Mouse (Mus musculus) large intestine, adult 2 months (tissue): ENCODE results near the gene Prop1. TPM values are rescaled to one million over a fixed set of nuclear protein-coding genes. Genes with fewer than 3 reads are reported as not detected.

Source experiments
- DNase-seq: peaks from one replicate; pipeline ENCODE4 v3.0.0-alpha.2; 2012; ENCODE audit warnings: low read depth, low spot score
- WGBS: fragments of 180-500 bp; shearing (Covaris S2); methylation state at CpG from one replicate; pipeline ENCODE4 v1.1.7; 2018; 5-methylcytosine and 5-hydroxymethylcytosine counted together
- polyA plus RNA-seq: library from polyadenylated mRNA; depleted of rRNA; stranded (reverse); fragments of >200 nt; gene quantifications from 2 replicates; pipeline ENCODE4 v1.2.3, GENCODE M21; 2012; rRNA removed

Prop1 gene
- not detected in 2 replicates for polyA plus RNA-seq

DNA sequence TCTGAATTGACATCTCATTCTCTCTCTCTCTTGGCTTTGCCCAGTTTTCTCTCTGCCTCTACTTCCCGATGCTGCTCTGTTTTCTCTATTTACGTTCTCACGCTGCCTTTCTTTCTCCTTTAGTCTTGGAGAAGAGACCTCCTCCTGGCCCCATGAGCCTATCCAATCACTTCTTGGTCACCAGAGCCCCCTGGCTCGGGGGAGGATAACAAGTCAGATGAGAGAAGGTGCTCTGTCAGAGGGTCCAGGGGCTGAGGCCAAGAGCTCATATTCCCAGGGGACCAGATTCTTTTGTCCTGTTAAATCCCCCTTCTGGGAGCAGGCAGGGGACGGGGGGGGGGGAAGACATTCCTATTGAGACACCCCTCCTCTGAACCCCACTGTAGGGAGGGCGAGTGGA is at the start of gene Prop1:
Prop1 (minus strand) TSS at position 101 of the 400 bp plus-strand sequence.
- 69% methylated on average over 6 of the region's 6 CpGs for WGBS

DNA sequence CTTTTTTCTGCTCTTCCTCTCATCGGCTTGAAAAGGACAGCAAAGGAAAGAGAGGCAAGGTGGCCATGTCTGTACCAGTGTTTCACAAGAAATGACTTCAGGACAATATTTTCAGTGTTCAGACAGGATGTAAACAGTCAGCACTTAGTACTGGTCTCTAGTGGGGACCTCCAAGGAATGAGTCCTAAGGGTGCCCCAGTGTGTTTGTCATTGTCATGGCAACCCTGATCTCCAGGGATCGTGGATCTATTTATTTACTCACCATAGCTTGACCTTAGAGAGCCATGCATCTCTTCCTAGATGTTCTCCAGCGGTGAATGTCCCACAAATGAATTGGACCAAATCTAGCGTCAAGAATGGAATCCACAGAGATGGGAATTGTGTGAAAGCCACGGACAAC is 49.7 kb upstream of the Prop1 start, which contains the start of gene Olfr51:
Olfr51 (plus strand) TSS at position 301 of the 400 bp plus-strand sequence.
- 63% methylated on average over 5 of the region's 5 CpGs for WGBS
- DNase-seq = no peak

More for the DNA sequence above, at the start of gene Prop1:
- DNase-seq = no peak

DNA sequence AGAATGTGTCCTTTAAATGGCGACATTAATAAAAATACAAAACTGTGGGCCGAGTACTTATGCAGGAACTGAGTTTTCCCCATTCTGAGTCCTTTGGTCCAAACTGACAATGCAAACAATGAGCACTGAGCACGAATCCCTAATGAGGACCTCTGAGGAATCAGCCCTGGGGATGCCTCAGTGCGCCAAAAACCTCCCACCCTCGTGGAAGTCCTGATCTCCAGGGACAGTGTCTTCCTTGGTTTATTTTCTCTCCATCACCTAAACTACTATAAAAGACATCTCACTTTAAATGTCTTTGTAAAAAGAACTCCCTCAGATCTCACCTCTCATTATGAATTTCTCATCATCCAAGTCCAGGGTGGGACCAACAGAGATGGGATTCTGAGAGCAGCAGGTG is 28.1 kb upstream of the Prop1 start, which contains the start of gene Olfr1377:
Olfr1377 (plus strand) TSS at position 301 of the 400 bp plus-strand sequence.
- 62% methylated on average over 5 of the region's 5 CpGs for WGBS
- no peak for DNase-seq

GRCm38 (mm10) chr11:50977216-50977615 is 23.7 kb upstream of the Prop1 start:
- 71% methylated on average over 4 of the region's 4 CpGs for WGBS
- no peak for DNase-seq

GRCm38 (mm10) chr11:50966230-50966629 is 12.7 kb upstream of the Prop1 start, which contains the start of gene Olfr1378:
Olfr1378 (plus strand) TSS chr11:50966530.
- no peak for DNase-seq
- WGBS = 80% methylated on average over 11 of the region's 11 CpGs

GRCm38 (mm10) chr11:50964886-50965285 is 11.3 kb upstream of the Prop1 start:
- WGBS = 85% methylated on average over 2 of the region's 2 CpGs
- no peak for DNase-seq

DNA sequence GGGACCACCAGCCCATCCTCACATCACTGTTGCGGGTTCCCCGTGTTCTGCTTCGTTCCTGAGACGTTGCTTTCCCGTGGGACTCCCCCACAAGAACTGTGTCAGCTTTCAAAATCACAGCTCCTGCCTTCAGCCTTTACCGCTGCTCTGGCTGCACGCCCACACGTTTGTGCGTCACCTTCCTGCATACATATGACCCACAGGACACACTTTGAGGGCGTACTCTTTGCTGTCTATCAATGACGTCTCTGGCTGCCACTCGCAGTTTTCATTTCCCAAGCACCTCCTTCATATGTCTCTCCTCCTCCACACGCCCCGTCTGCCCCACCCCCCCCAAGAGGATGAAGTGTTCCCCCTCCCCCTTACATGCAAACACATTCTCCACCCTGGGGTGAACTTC is 1.3 kb downstream of the Prop1 start:
- DNase-seq = no peak
- WGBS = 54% methylated on average over 14 of the region's 14 CpGs

DNA sequence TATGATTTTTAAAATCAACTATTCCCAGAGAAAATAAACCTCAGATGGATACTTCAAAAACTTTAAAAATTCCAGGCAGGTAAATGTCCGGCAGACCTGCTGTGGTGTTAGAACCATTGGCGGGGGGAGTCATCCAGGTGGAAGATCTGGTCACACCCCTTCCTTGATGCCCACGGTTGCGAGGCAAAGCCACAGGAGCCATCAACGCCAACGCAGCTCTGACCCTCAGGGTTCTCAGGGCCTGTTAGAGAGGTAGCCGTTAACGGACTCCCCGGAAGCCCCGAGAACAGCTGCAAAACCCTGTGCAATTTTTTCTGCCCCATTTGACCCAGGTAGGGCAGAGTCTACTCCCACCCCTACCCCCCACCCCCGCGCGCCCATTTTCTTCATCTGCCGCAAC is 10.1 kb downstream of the Prop1 start, which contains the start of gene 4933414I15Rik:
4933414I15Rik (minus strand) TSS at position 260 of the 400 bp plus-strand sequence.
- WGBS = 75% methylated on average over 14 of the region's 14 CpGs
- DNase-seq = no peak

DNA sequence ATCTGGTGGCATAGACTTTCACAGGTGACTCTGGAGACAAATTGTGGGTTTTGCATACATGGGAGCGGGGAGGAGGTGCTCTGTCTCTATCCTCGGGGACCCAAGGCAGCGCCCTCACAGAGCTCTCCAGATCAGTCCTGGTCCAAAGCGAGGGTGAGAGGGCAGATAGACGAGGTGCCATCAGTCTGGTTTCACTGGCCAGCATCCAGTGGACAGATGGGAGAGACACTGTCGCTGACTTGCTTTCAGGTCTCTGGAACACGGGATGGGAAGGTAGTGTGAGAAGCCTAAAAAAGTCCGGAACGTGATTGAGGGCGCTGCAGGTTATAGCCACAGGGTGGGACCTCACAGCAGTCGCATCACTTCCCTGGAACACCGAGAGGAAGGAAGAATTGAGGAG is 11.2 kb downstream of the Prop1 start:
- DNase-seq = no peak
- WGBS = 56% methylated on average over 12 of the region's 12 CpGs

DNA sequence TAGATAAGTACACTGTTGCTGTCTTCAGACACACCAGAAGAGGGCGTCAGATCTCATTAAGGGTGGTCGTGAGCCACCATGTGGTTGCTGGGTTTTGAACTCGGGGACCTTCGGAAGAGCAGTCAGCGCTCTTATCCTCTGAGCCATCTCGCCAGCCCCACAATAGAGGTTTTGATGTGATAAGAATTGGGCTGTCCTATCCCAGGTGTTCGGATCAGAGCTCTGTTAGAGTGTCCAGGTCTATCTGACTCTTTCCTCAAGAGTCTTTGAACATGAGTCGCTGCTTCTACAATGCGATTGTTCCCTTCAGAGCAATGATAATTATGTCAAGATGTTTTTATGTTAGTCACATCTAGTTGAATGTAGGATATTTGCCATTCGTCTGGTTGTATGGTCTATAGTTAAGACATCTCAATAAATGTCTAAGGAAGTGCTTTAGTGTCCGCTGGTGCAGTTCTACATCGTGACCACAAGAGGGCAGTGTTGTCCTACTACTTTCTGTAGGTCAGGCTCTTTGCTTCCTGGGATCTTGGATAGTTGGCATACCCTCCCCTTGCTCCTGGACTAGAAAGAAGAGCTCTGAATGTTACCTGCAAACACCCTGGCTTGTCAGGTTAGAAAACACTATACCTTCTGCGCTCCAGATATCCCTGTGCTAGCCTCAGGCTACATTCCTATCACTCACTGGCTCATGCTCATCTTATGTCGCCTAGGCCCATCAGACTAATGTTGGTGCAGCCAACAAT is 13.8 kb downstream of the Prop1 start:
- DNase-seq = no peak
- WGBS = 35% methylated on average over 14 of the region's 14 CpGs

DNA sequence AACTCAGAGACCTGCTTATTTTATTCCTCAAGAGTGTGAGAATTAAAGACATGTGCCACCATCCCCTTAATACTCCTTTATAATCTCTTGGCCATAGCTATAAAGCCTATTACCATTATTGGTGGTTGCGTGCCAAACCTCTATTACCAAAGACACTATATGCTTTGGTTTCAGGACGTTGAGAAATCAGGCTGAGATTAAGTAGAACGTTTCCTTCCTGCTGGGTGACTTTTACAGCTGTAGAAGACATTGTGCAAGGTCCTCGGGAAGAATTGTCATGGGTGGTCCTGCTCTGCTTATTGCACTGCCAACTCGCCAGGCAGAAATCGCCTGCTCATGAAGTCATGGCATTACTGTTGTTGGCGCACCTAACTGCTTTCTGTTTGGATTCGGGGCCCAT is 15.1 kb downstream of the Prop1 start:
- DNase-seq = no peak
- WGBS = 61% methylated on average over 8 of the region's 8 CpGs

GRCm38 (mm10) chr11:50932040-50932439 is 21.5 kb downstream of the Prop1 start:
- 63% methylated on average over 1 of the region's 1 CpGs for WGBS
- no peak for DNase-seq

DNA sequence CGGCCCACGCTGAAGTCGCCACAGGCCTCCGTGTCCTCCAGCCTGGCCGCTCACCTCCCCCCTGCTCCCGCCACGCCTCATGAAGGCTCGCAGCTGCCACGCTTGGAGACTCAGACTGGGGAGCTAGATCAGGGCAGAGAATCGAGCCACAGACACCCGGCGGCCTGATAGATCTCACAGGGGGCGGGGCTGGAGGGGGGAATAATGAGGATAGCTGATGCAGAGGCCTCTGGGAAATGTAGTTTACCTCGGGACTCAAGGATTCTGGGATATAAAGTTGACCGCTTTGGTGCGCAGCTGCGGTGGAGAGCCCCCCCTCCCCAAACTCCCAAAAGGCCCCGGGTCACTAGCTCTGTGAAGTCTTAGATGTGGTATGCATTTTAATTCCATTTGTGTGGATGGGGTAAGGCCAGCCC is 22.1 kb downstream of the Prop1 start, which contains the start of gene Zfp354b:
Zfp354b (minus strand) TSS at position 183 of the 416 bp plus-strand sequence.
- 0% methylated on average over 18 of the region's 18 CpGs for WGBS
- DNase-seq = peak; percentile 50

DNA sequence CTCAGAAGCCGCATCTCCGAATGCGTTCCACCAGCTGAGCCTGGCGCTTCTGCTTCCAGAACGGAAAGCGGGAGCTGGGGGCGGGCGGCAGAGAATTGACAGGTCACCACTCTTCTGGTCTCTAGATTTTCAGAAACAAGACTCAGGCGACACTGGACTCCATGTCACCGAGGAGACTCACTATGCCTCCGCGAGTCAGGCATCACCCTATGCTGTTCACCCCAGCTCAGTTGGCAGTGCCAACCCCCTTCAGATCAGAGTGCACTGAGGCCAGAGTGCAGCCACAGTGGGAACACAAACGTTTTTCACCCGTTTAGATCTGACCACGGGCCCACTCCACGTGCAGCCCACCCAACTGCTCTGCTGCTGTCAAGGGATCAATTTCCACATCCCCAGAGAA is 22.5 kb downstream of the Prop1 start:
- under 1% methylated on average over 16 of the region's 16 CpGs for WGBS
- DNase-seq = no peak

GRCm38 (mm10) chr11:50930469-50931014 is 23.0 kb downstream of the Prop1 start:
- DNase-seq = no peak

GRCm38 (mm10) chr11:50915671-50916320 is 37.8 kb downstream of the Prop1 start, which contains the start of gene Zfp2:
Zfp2 (minus strand) TSS chr11:50916165.
- WGBS = 1% methylated on average over 47 of the region's 47 CpGs
- peak; percentile 59 for DNase-seq

More at GRCm38 (mm10) chr11:50930469-50931014, 23.0 kb downstream of the Prop1 start:
- 8% methylated on average over 14 of the region's 14 CpGs for WGBS

GRCm38 (mm10) chr11:50914461-50914860 is 39.1 kb downstream of the Prop1 start:
- 93% methylated on average over 3 of the region's 3 CpGs for WGBS
- no peak for DNase-seq

- no peak for DNase-seq
- WGBS = 91% methylated on average over 1 of the region's 1 CpGs
Observed at GRCm38 (mm10) chr11:50913301-50913700, 40.3 kb downstream of the Prop1 start.

GRCm38 (mm10) chr11:50908136-50908535 is 45.4 kb downstream of the Prop1 start:
- WGBS = 81% methylated on average over 5 of the region's 5 CpGs

More at GRCm38 (mm10) chr11:50908136-50908535, 45.4 kb downstream of the Prop1 start:
- no peak for DNase-seq
